Mouse (Mus musculus): Measurements from ENCODE around the gene Tubd1. TPM values are rescaled to one million over a fixed set of nuclear protein-coding genes. Genes with fewer than 3 reads are reported as not detected.
"Not testable (repeated sequence)": the region's sequence is repeated elsewhere in the genome, so short reads cannot be mapped to it uniquely, and the experiment has no call there.

Tubd1 gene
- 7.0 and 15.0 TPM in 2 replicates for total RNA-seq (2015)
- total RNA-seq (2017), result 9.4 and 11.5 TPM in 2 replicates

DNA sequence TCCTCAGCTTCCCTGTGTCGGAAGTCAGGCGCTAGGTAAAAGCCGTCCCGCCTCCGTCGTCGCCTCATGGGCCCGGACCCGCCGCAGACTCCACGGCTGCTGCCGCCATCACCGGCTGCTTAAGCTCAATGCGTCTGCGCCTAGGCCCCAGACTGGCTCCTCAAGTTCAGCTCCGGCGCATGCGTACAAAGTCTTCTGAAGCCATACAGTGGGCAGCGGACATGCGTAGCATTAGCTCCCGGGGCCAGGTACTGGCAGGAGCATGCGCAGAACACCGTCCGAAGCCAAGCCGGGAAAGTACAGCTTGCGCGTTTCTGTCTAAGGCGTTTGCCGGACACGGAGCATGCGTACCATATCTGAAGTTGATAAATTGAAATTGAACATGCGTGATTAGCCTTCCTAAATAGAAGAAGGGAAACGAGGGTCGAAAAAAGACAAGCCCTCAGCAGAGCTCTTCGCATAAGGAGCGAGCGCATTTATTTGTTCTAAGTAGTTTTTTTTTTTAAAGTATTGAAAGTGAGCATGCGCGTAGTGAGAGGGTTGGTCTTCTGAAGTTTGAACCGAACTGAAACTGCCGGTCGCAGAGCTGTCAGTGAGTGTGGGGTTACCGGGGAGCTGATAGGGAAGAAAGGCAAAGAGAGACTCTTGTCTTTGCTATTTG, at the start of gene Tubd1, which contains the start of gene Rps6kb1:
Gene Tubd1, plus strand, starts transcription at position 353 of the 661 bp plus-strand sequence.
Gene Rps6kb1, minus strand, starts transcription at position 167 of the 661 bp plus-strand sequence.
- peak; percentile 93 for ATAC-seq (replicated peaks; ENCODE audit: poor library complexity)

GRCm38 (mm10) chr11:86497356-86497755, 47.4 kb upstream of the Tubd1 start:
- ATAC-seq (replicated peaks; ENCODE audit: poor library complexity), result no peak

GRCm38 (mm10) chr11:86497908-86498307, 46.9 kb upstream of the Tubd1 start:
- ATAC-seq (replicated peaks; ENCODE audit: poor library complexity), result peak; percentile 63; the same call in 1 of the 2 replicates

GRCm38 (mm10) chr11:86500795-86501194, 44.0 kb upstream of the Tubd1 start:
- no peak for ATAC-seq (replicated peaks; ENCODE audit: poor library complexity)

GRCm38 (mm10) chr11:86503121-86503520, 41.7 kb upstream of the Tubd1 start:
- ATAC-seq (replicated peaks; ENCODE audit: poor library complexity), result no peak

DNA sequence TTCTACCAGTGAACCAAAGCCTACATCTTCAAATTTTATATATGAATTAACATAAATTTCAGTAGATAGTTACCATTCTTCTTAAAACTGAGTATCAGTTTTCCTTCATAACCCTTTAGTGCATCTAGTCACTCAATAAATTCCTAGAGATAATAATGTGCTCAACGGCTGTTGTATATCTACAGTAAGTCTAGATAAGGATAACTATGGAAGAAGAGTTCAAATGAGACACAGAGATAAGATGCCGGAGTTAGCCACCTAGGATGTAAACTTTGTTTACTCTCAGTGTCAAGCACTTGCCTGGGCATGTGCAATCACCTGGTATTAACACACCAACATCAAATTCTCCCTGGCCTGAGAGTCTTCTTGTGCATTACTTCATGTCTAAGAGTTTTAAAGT, 37.5 kb upstream of the Tubd1 start:
- no peak for ATAC-seq (replicated peaks; ENCODE audit: poor library complexity)

GRCm38 (mm10) chr11:86507991-86508390, 36.8 kb upstream of the Tubd1 start:
- ATAC-seq (replicated peaks; ENCODE audit: poor library complexity), result no peak

- no peak for ATAC-seq (replicated peaks; ENCODE audit: poor library complexity)
Measured at GRCm38 (mm10) chr11:86516620-86517019, 28.2 kb upstream of the Tubd1 start.

DNA sequence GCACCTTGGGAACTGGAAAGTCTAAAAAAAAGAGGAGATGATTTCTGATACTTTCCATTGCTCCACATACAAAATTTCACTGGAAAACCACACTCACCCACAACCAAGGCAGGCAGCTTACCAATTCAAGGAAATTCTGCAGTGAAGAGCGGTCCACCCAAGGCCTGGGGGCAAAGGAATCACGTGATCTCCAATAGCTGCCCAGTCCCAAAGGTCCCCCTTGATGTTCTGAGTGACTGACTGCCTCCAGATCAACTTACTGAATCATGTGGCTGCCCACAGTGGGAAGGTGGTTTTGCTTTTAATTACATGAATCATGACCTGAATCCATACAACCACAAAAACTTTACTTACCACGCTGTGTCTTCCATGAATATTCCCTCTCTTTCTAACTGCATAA, 27.6 kb upstream of the Tubd1 start:
- no peak for ATAC-seq (replicated peaks; ENCODE audit: poor library complexity)

- ATAC-seq (replicated peaks; ENCODE audit: poor library complexity), result no peak
Measured at GRCm38 (mm10) chr11:86519751-86520150, 25.0 kb upstream of the Tubd1 start.

DNA sequence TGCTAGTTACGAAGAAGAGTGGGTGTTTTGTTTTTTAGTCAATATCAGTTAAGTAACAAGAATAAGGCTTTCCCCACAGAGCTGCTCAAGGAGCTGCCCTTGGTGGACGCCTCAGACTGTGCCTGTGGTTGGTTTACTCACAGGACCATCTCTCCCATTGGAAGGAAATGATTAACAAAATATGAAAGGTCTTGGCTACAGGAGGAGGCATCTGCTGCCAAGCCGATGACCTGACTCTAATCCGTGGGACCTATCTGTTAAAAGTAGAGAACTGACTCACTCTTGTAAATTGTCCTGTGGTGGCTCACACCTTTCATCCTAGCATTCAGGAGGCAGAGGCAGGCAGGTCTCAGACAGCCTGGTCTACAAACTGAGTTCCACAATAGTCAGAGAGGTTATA, 17.3 kb upstream of the Tubd1 start:
- ATAC-seq (replicated peaks; ENCODE audit: poor library complexity), result no peak

GRCm38 (mm10) chr11:86532834-86533233, 12.0 kb upstream of the Tubd1 start:
- ATAC-seq (replicated peaks; ENCODE audit: poor library complexity), result peak; percentile 72

- not testable (repeated sequence) for ATAC-seq (replicated peaks; ENCODE audit: poor library complexity)
Measured at GRCm38 (mm10) chr11:86533302-86533701, 11.5 kb upstream of the Tubd1 start.

- ATAC-seq (replicated peaks; ENCODE audit: poor library complexity), result no peak
Measured at GRCm38 (mm10) chr11:86534201-86534910, 10.4 kb upstream of the Tubd1 start.

DNA sequence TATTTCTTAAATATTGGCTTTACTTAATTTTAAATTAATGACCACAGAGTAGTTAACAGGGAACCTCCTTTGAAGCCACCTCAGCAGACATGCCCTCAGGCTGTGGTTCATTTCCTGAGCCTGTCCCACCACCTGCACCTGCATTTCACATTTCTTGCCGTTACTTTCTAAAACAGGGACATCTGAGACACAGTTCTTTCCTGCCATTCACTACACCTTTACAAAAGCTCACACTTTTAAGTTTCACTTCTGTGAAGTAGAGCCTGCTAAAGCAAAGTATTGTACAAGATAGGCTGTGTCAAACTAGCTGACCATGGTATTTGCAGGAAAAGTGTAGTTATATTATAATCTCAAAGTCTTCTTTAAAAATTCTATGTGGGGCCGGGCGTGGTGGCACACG, 6.0 kb upstream of the Tubd1 start:
- no peak for ATAC-seq (replicated peaks; ENCODE audit: poor library complexity)

- no peak for ATAC-seq (replicated peaks; ENCODE audit: poor library complexity)
Measured at GRCm38 (mm10) chr11:86539716-86540475, 4.9 kb upstream of the Tubd1 start.

- no peak for ATAC-seq (replicated peaks; ENCODE audit: poor library complexity)
Measured at GRCm38 (mm10) chr11:86540476-86540845, 4.3 kb upstream of the Tubd1 start.

GRCm38 (mm10) chr11:86542851-86543250, 1.9 kb upstream of the Tubd1 start:
- ATAC-seq (replicated peaks; ENCODE audit: poor library complexity), result no peak

DNA sequence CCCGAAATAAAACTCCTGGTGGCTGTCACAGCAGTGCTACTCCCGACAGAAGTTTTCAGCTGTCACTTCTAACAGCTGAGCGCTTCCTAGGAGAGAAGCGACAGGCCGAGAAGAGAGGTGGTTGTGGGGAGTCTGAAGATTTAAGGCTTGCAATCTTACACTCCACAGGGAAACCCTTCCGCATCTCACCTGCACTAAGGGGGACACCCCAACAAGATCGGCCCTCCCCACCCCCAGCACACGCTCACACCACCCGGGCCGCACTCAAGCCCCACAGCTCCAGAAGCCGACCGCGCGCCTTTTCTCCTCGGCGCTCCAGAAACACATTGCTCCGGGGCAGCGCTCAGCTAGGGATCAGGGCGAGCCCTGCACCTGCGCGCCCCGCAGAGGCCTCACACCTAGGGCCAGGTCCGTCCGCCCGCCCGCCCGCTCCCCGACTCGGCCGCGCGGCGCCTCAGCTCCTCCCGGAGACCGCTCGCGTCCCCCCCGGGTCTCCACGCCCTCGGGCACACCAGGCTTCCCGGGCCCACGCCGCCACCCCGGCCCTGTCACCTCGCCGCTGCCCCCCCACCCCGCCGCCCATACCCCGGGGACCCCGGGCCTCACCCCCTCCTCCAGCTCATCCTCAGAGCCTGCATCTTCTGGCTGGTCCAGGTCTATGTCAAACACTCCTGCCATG, 692 bp upstream of the Tubd1 start:
- no peak for ATAC-seq (replicated peaks; ENCODE audit: poor library complexity)

DNA sequence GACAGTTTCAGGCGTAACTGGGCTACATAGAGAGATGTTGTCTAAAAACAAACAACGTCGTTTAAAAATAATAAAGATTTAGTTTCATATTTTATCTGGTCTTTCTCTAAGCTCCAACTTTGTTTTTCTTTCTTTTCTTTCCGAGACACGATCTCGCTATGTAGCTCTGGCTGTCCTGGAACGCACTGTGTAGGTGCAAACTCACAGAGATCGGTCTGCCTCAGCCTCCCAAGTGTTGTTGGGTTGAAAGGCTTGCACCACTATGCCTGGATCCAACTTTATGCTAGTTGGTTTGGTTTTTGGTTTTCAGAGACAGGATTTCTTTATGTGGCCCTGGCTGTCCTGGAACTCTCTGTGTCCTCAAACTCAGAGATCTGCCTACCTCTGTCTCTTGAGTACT, 765 bp downstream of the Tubd1 start:
- ATAC-seq (replicated peaks; ENCODE audit: poor library complexity), result no peak

DNA sequence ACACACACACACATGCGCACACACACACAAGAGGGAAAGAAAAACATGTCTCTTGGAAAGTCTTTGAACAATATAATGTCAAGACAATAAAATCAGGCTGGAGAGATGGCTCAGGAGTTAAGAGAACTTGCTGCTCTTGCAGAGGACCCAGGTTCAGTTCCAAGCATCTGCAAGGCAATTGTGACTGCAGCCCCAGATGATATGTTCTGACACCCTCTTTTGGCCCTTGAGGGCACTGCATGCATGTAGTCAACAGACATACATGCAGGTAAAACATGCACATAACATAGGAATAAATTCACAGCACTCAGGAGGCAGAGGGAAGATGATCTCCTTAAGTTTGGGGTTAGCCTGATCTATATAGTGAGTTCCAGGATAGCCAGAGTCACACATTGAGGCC, 2.6 kb downstream of the Tubd1 start:
- ATAC-seq (replicated peaks; ENCODE audit: poor library complexity), result no peak

Data from megakaryocyte progenitor cell, adult 5-6 weeks (primary cell).